Mouse (Mus musculus) regulatory T cell (primary cell): ENCODE data around the gene Alpk1.

Experiments
- in situ Hi-C: fragments of 300-600 bp; cut with MboI, MseI; formaldehyde crosslinking; loops from one replicate; pipeline ENCODE4 v1.15.1; 2025; ENCODE audit warnings: high pct_unique_total_duplicates

Alpk1 gene

GRCm38 (mm10) chr3:127745504-127745903, 34.8 kb downstream of the Alpk1 start:
- in situ Hi-C loops, result no loop called here

- in situ Hi-C loops, result no loop called here
Measured at GRCm38 (mm10) chr3:127743614-127744365, 36.5 kb downstream of the Alpk1 start.

GRCm38 (mm10) chr3:127741473-127741872, 38.9 kb downstream of the Alpk1 start:
- in situ Hi-C loops, result no loop called here

- in situ Hi-C loops, result loop anchor here (10.0 kb wide), 1 partner anchor 1127 kb away; no protein-coding TSS in a partner anchor
Measured at GRCm38 (mm10) chr3:127737876-127738275, 42.5 kb downstream of the Alpk1 start.

- in situ Hi-C loops, result loop anchor here (10.0 kb wide), 1 partner anchor 1129 kb away; no protein-coding TSS in a partner anchor
Measured at GRCm38 (mm10) chr3:127735395-127735794, 44.9 kb downstream of the Alpk1 start.

GRCm38 (mm10) chr3:127729513-127730137, 50.7 kb downstream of the Alpk1 start:
- in situ Hi-C loops, result loop anchor here (10.0 kb wide), 1 partner anchor 1135 kb away; no protein-coding TSS in a partner anchor

- in situ Hi-C loops, result no loop called here
Measured at GRCm38 (mm10) chr3:127728851-127729512, 51.3 kb downstream of the Alpk1 start.

GRCm38 (mm10) chr3:127728046-127728445, 52.3 kb downstream of the Alpk1 start:
- in situ Hi-C loops, result no loop called here

GRCm38 (mm10) chr3:127720948-127721347, 59.4 kb downstream of the Alpk1 start:
- in situ Hi-C loops, result no loop called here

GRCm38 (mm10) chr3:127720050-127720449, 60.3 kb downstream of the Alpk1 start:
- in situ Hi-C loops, result no loop called here

GRCm38 (mm10) chr3:127719601-127720000, 60.7 kb downstream of the Alpk1 start:
- in situ Hi-C loops, result no loop called here

GRCm38 (mm10) chr3:127716759-127717158, 63.6 kb downstream of the Alpk1 start:
- in situ Hi-C loops, result no loop called here

- in situ Hi-C loops, result no loop called here
Measured at GRCm38 (mm10) chr3:127713112-127713511, 67.2 kb downstream of the Alpk1 start.

- in situ Hi-C loops, result no loop called here
Measured at GRCm38 (mm10) chr3:127711536-127711935, 68.8 kb downstream of the Alpk1 start.

- in situ Hi-C loops, result no loop called here
Measured at GRCm38 (mm10) chr3:127707089-127707485, 73.2 kb downstream of the Alpk1 start.

- in situ Hi-C loops, result no loop called here
Measured at GRCm38 (mm10) chr3:127706445-127707088, 73.8 kb downstream of the Alpk1 start.

GRCm38 (mm10) chr3:127705515-127706444, 74.5 kb downstream of the Alpk1 start:
- in situ Hi-C loops, result no loop called here

- in situ Hi-C loops, result no loop called here
Measured at GRCm38 (mm10) chr3:127705139-127705514, 75.2 kb downstream of the Alpk1 start.

GRCm38 (mm10) chr3:127701196-127701825, 79.0 kb downstream of the Alpk1 start:
- in situ Hi-C loops, result no loop called here

- in situ Hi-C loops, result no loop called here
Measured at GRCm38 (mm10) chr3:127698636-127699035, 81.7 kb downstream of the Alpk1 start.
